Comparison of ENCODE assay signal across 25 mouse cellular contexts in the genomic region with DNA sequence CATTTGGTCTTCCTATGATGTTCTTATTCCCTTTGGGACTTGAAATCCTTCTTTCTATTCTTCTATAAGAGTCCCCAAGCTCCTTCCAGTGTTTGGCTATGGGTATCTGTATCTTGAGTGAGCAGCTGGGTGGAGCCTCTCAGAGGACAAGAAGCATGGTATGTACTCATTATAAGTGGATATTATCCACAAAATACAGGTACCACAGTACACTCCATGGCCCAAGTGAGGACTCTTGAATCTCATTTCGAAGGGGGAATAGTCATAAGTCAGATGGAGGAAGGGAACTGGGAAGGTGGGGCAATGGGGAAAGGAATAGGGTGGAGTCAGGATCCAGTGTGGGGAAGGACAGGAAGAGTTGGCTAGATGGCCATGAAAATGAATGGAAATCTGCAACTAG. TPM values are rescaled to one million over a fixed set of nuclear protein-coding genes. Genes with fewer than 3 reads are reported as not detected.
"Had no signal": no experiment of that assay in that cellular context is flagged by ENCODE, and none has a peak within 500 bp of the region (broad histone marks: within the 10 kb centered on the region; RNA-seq: fewer than 3 reads in every experiment).

No protein-coding gene starts in this region.

- DNase-seq: liver, embryonic 13.5 days; liver, postnatal 0 days; lung, embryonic 14.5 days; lung, postnatal 14 days; right cerebral cortex, adult 18-20 months; right cerebral cortex, postnatal 25 days; right cerebral cortex, postnatal 4 days; spleen, adult 18-20 months; thymus, adult 18-20 months; thymus, postnatal 14 days had no signal

- H3K27ac ChIP-seq: liver, embryonic 13.5 days; liver, embryonic 15.5 days; macrophage; midbrain, embryonic 13.5 days; midbrain, embryonic 15.5 days; neural tube, embryonic 12.5 days had no signal

- H3K4me3 ChIP-seq: liver, embryonic 13.5 days; liver, embryonic 15.5 days; megakaryocyte, embryonic 14.5 days; midbrain, embryonic 13.5 days; midbrain, embryonic 15.5 days; neural tube, embryonic 12.5 days had no signal

- H3K27me3 ChIP-seq: megakaryocyte, embryonic 14.5 days; midbrain, embryonic 13.5 days; midbrain, embryonic 15.5 days; neural tube, embryonic 12.5 days had no signal

- H3K4me2 ChIP-seq: liver, embryonic 13.5 days; liver, embryonic 15.5 days; lung, embryonic 14.5 days; midbrain, embryonic 11.5 days; midbrain, embryonic 13.5 days; midbrain, embryonic 15.5 days; neural tube, embryonic 12.5 days had no signal

- H3K9ac ChIP-seq: liver, embryonic 13.5 days; liver, embryonic 15.5 days; liver, postnatal 0 days; lung, embryonic 14.5 days; midbrain, embryonic 13.5 days; midbrain, embryonic 15.5 days; neural tube, embryonic 12.5 days had no signal

- H3K9me3 ChIP-seq: liver, embryonic 13.5 days; liver, embryonic 15.5 days; megakaryocyte, embryonic 14.5 days; midbrain, embryonic 13.5 days; midbrain, embryonic 15.5 days; neural tube, embryonic 12.5 days had no signal

RNA-seq across cellular contexts. Expression of a gene that starts 10.3 kb away (rescaled TPM):
- total RNA-seq: megakaryocyte progenitor cell, adult 5-6 weeks; monocyte, adult 5-6 weeks had no signal
- polyA plus RNA-seq: liver, embryonic 13.5 days; macrophage had no signal

RNA-seq across cellular contexts. Expression of a gene that starts 28.0 kb away (rescaled TPM):
- total RNA-seq: megakaryocyte progenitor cell, adult 5-6 weeks; midbrain, postnatal 0 days; monocyte, adult 5-6 weeks had no signal
- polyA plus RNA-seq: liver, embryonic 13.5 days; liver, embryonic 15.5 days; liver, postnatal 0 days; lung, embryonic 14.5 days; lung, embryonic 16.5 days; macrophage; midbrain, embryonic 11.5 days; neural tube, embryonic 12.5 days; small intestine, adult 2 months; stomach, embryonic 14.5 days; stomach, embryonic 16.5 days; thymus, postnatal 0 days had no signal
